Mouse (Mus musculus): ENCODE data around the gene Six5. TPM values are rescaled to one million over a fixed set of nuclear protein-coding genes. Genes with fewer than 3 reads are reported as not detected.

The Six5 gene
- polyA plus RNA-seq, 1 experiment, result 20.0 TPM

DNA sequence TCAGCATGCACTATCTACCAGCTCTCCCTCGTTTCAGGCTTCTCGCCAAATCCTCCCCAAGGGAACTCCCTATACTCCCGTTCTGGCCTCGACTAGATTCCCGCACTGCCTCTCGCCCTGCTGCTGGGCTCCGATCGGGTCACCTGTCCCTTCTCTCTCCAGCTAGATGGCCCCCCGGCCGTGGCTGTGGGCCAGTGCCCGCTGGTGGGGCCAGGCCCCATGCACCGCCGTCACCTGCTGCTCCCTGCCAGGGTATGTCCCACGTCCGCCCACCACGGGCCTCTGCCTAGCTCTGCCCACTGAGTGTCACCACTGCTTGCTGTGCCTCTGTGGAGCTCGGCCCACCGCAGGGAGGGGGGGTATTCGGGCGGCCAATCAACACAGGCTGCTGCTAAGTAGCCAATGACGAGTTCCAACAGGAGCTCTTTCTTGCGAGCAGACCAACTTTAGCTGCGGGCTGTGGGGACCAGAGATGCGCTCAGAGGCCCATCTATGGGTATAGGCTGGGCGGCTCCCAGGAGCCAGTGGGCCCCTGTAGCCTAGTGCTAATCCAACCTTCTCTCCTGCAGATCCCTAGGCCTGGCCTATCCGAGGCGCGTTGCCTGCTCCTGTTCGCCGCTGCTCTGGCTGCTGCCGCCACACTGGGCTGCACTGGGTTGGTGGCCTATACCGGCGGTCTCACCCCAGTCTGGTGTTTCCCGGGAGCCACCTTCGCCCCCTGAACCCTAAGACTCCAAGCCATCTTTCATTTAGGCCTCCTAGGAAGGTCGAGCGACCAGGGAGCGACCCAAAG, 1.8 kb upstream of the Six5 start:
- no peaks in the 10 kb centered on the region for H3K36me3 ChIP-seq (ENCODE audit: control insufficient read depth, insufficient read depth, low read length)
- peak; percentile 38 for DNase-seq
- H3K27me3 ChIP-seq (ENCODE audit: control insufficient read depth, insufficient read depth, low read length), result peaks cover 18% of the 10 kb centered on the region
- TF ChIP-seq CTCF (IDR thresholded peaks at IDR 0.05; ENCODE audit: borderline replicate concordance, control insufficient read depth, extremely low read depth, insufficient read depth, low read length, poor library complexity), result no peak
- TF ChIP-seq POLR2A (IDR thresholded peaks at IDR 0.05; ENCODE audit: control insufficient read depth, extremely low read depth, insufficient read depth, low read length, poor library complexity), result no peak
- peaks cover 26% of the 10 kb centered on the region for H3K4me1 ChIP-seq (replicated peaks; ENCODE audit: control insufficient read depth, insufficient read depth, low read length)
- WGBS, result 15% methylated on average over 38 of the region's 38 CpGs
- H3K27ac ChIP-seq (ENCODE audit: control insufficient read depth, insufficient read depth, low read length), result no peak overlapping the region
- no peak overlapping the region for H3K4me3 ChIP-seq (ENCODE audit: control insufficient read depth, insufficient read depth, low read length)

DNA sequence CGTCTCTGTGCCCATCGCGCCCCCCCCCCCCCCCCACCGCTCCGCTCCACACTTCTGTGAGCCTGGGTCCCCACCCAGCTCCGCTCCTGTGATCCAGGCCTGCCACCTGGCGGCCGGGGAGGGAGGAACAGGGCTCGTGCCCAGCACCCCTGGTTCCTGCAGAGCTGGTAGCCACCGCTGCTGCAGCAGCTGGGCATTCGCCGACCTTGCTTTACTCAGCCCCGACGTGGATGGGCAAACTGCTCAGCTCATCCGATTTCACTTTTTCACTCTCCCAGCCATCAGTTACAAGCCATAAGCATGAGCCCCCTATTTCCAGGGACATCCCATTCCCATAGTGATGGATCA, 1.2 kb upstream of the Six5 start:
- H3K4me3 ChIP-seq (ENCODE audit: control insufficient read depth, insufficient read depth, low read length), result peak overlapping the region; percentile 37
- WGBS, result 1% methylated on average over 10 of the region's 15 CpGs
- TF ChIP-seq POLR2A (IDR thresholded peaks at IDR 0.05; ENCODE audit: control insufficient read depth, extremely low read depth, insufficient read depth, low read length, poor library complexity) (no peak), CTCF (IDR thresholded peaks at IDR 0.05; ENCODE audit: borderline replicate concordance, control insufficient read depth, extremely low read depth, insufficient read depth, low read length, poor library complexity) (peak; percentile 98)
- peak; percentile 93 for DNase-seq
- H3K4me1 ChIP-seq (replicated peaks; ENCODE audit: control insufficient read depth, insufficient read depth, low read length), result peaks cover 26% of the 10 kb centered on the region
- H3K36me3 ChIP-seq (ENCODE audit: control insufficient read depth, insufficient read depth, low read length), result no peaks in the 10 kb centered on the region
- H3K27ac ChIP-seq (ENCODE audit: control insufficient read depth, insufficient read depth, low read length), result no peak overlapping the region
- H3K27me3 ChIP-seq (ENCODE audit: control insufficient read depth, insufficient read depth, low read length), result peaks cover 18% of the 10 kb centered on the region

DNA sequence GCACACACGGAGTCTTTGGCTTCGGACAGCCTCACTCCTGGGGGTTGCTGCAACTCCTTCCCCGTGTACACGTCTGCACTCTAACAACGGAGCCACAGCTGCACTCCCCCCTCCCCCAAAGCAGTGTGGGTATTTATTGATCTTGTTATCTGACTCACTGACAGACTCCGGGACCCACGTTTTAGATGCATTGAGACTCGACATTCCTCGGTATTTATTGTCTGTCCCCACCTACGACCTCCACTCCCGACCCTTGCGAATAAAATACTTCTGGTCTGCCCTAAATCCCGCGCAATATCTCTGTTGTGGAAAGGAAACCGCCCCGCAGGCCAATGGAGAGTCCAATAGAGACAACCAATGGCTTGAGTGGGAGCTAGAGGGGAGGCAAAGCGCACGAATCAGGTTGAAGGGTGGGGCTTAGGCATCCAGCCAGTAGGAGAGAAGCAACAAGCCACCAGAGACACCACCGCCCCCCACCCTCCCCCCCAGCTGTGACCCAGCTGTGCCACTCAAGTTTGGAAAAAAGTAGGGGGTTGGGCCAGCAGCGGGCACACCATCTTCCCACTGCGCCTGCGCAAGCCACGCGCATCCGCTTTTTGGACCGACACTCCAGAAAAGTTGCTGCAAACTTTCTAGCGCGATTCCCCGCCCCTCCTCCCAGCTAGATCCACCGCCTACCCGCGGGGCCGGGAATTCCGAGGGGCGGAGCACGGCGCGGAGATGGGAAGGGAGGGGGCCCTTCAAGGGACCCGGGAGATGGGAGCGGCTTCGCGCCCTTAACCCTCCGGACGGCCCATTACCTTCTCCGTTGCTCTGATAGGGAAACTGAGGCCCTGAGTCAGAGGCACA, 633 bp upstream of the Six5 start:
- DNase-seq, result peak; percentile 93
- TF ChIP-seq CTCF (IDR thresholded peaks at IDR 0.05; ENCODE audit: borderline replicate concordance, control insufficient read depth, extremely low read depth, insufficient read depth, low read length, poor library complexity) (no peak), POLR2A (IDR thresholded peaks at IDR 0.05; ENCODE audit: control insufficient read depth, extremely low read depth, insufficient read depth, low read length, poor library complexity) (peak; percentile 79)
- Histone ChIP-seq H3K4me3 (ENCODE audit: control insufficient read depth, insufficient read depth, low read length) (peak overlapping the region; percentile 79), H3K27me3 (ENCODE audit: control insufficient read depth, insufficient read depth, low read length) (peaks cover 18% of the 10 kb centered on the region), H3K36me3 (ENCODE audit: control insufficient read depth, insufficient read depth, low read length) (no peaks in the 10 kb centered on the region), H3K27ac (ENCODE audit: control insufficient read depth, insufficient read depth, low read length) (peak overlapping the region; percentile 48; the same call in 1 of the 2 replicates), H3K4me1 (replicated peaks; ENCODE audit: control insufficient read depth, insufficient read depth, low read length) (peaks cover 26% of the 10 kb centered on the region)
- WGBS, result under 1% methylated on average over 45 of the region's 45 CpGs

DNA sequence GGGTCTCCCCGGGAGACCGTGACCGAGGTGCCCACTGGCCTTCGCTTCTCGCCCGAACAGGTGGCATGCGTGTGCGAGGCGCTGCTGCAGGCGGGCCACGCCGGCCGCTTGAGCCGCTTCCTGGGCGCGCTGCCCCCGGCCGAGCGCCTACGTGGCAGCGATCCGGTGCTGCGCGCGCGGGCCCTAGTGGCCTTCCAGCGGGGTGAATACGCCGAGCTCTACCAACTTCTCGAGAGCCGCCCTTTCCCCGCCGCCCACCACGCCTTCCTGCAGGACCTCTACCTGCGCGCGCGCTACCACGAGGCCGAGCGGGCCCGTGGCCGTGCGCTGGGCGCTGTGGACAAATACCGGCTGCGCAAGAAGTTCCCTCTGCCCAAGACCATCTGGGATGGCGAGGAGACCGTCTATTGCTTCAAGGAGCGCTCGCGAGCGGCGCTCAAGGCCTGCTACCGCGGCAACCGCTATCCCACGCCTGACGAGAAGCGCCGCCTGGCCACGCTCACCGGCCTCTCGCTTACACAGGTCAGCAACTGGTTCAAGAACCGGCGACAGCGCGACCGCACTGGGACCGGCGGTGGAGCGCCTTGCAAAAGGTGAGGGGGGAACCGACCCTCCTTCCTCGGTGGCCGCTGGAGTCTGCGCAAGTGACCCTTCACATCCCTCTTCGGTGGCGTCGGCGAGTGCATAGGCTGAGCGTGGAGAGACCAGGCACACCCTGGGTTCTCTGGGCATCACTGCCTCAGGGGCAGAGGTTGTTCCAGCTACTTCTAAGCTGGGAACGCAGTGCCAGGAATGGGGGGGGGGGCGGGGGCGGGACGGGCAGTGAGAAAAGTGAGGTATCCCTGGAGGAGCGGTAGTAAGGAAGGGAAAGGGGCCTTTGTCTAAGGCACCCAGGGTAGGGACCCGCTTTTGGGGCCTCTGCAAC, 694 bp downstream of the Six5 start:
- H3K36me3 ChIP-seq (ENCODE audit: control insufficient read depth, insufficient read depth, low read length), result no peaks in the 10 kb centered on the region
- under 1% methylated on average over 87 of the region's 87 CpGs for WGBS
- H3K27ac ChIP-seq (ENCODE audit: control insufficient read depth, insufficient read depth, low read length), result no peak overlapping the region
- no peak for TF ChIP-seq POLR2A (IDR thresholded peaks at IDR 0.05; ENCODE audit: control insufficient read depth, extremely low read depth, insufficient read depth, low read length, poor library complexity)
- no peak; the same call in 1 of the 2 replicates for TF ChIP-seq CTCF (IDR thresholded peaks at IDR 0.05; ENCODE audit: borderline replicate concordance, control insufficient read depth, extremely low read depth, insufficient read depth, low read length, poor library complexity)
- peak overlapping the region; percentile 79 for H3K4me3 ChIP-seq (ENCODE audit: control insufficient read depth, insufficient read depth, low read length)
- peak; percentile 44 for DNase-seq
- peaks cover 26% of the 10 kb centered on the region for H3K4me1 ChIP-seq (replicated peaks; ENCODE audit: control insufficient read depth, insufficient read depth, low read length)
- peaks cover 18% of the 10 kb centered on the region for H3K27me3 ChIP-seq (ENCODE audit: control insufficient read depth, insufficient read depth, low read length)

DNA sequence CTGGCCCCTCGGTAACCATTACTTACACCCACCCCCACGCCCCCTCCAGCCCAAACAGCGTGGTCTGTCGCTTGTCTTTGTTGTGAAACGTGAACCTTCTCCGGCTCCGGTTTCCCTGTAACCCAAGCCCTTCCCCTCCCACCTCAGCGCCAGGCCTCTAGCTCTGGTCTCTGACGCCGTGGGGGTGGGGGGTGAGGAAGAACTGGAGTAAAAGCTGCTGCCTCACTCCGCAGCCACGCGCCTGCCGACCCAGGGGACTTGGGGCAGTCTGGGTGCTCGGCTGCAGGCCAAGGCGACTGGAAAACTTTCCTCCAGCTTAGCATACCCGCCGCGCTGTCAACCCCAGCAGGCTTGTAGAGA, 1.3 kb downstream of the Six5 start:
- peak overlapping the region; percentile 79; the same call in 1 of the 2 replicates for H3K4me3 ChIP-seq (ENCODE audit: control insufficient read depth, insufficient read depth, low read length)
- TF ChIP-seq CTCF (IDR thresholded peaks at IDR 0.05; ENCODE audit: borderline replicate concordance, control insufficient read depth, extremely low read depth, insufficient read depth, low read length, poor library complexity), result no peak
- TF ChIP-seq POLR2A (IDR thresholded peaks at IDR 0.05; ENCODE audit: control insufficient read depth, extremely low read depth, insufficient read depth, low read length, poor library complexity), result no peak
- peaks cover 26% of the 10 kb centered on the region for H3K4me1 ChIP-seq (replicated peaks; ENCODE audit: control insufficient read depth, insufficient read depth, low read length)
- H3K27ac ChIP-seq (ENCODE audit: control insufficient read depth, insufficient read depth, low read length), result no peak overlapping the region
- WGBS, result 9% methylated on average over 19 of the region's 19 CpGs
- peaks cover 18% of the 10 kb centered on the region for H3K27me3 ChIP-seq (ENCODE audit: control insufficient read depth, insufficient read depth, low read length)
- no peaks in the 10 kb centered on the region for H3K36me3 ChIP-seq (ENCODE audit: control insufficient read depth, insufficient read depth, low read length)
- DNase-seq, result no peak

Measured in thymus, adult 2 months (tissue).